Mouse (Mus musculus): ENCODE results near the gene Mb. TPM values are rescaled to one million over a fixed set of nuclear protein-coding genes. Genes with fewer than 3 reads are reported as not detected.
A peak's percentile ranks its signal among the peaks of the same experiment; 100 is the strongest.
"Not testable (repeated sequence)": the region's sequence is repeated elsewhere in the genome, so short reads cannot be mapped to it uniquely, and the experiment has no call there.

Mb gene
- total RNA-seq, 2 experiments from 2014 or later, result 4.7 to 7.8 TPM

DNA sequence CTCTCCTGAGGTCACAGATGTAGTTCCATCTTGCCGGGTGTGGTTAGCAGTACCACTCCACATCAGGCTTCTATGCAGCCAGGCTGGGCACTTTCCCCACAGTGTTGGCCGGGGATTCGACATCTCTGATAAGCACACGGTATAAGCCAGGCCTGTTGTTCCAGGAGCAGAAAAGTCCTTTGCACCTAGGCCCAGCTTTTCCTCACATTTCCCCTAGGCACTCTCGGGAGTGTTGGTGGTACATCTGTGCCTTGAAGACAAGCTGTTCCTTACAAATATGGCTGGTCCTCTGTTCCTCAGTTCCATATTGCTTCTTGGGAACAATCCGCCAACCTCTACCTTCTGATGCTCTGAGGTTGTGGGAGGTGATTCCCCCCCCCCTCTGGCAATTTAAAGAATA, 15.8 kb upstream of the Mb start:
- DNase-seq (ENCODE audit: low spot score in 2 of 2), result no peak

DNA sequence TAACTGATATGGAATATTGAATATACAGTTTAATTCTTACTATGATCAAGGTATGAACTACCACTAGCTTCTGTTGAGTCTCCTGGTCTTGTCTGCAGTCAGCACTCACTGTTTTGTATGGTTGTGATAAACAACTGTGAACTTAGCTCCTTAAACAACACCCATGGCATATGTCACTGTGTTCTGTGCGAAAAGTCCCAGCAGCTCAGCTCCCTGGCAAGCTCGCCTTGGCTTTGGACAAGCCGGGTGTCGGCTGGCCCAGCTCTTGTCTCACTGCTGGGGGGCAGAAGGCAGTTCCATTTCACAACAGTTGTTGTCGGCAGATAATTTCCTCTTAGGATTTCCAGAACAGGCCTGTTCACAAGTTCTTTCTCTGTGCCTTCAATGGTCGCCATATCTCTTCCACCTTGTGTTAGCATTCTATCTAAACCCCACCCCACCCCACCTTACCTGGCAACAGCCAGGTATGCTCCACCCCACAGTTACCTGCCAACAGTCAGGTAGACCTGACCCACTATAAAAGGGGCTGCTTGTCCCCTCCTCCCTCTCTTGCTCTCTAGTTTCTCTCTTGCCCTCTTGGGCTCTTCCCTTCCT, 14.9 kb upstream of the Mb start:
- DNase-seq (ENCODE audit: low spot score in 2 of 2), result no peak

DNA sequence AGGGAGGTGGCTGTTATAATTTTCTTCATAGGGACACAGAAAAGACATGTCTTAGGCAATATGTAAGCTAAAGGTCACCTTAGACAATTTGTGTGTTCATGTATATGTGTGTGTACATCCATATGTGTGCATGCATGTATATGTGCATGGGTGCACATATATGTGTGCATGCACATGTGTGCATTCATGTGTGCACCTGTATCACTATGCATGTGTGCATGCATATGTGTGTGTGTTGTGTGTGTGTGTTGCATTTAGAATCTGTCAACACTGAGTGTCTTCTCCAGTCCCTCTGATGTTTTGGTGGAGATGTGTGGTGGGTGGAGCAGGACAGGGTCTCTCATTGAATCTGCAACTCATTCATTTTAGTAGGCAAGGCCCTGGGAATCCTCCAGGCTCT, 12.3 kb upstream of the Mb start:
- no peak for DNase-seq (ENCODE audit: low spot score in 2 of 2)

- DNase-seq (ENCODE audit: low spot score in 2 of 2), result not testable (repeated sequence)
Observed at GRCm38 (mm10) chr15:77059416-77059815, 8.9 kb upstream of the Mb start.

GRCm38 (mm10) chr15:77058566-77058965, 8.1 kb upstream of the Mb start:
- no peak for DNase-seq (ENCODE audit: low spot score in 2 of 2)

GRCm38 (mm10) chr15:77056791-77057051, 6.3 kb upstream of the Mb start:
- DNase-seq (ENCODE audit: low spot score in 2 of 2), result no peak

- no peak for DNase-seq (ENCODE audit: low spot score in 2 of 2)
Observed at GRCm38 (mm10) chr15:77056001-77056790, 5.7 kb upstream of the Mb start.

DNA sequence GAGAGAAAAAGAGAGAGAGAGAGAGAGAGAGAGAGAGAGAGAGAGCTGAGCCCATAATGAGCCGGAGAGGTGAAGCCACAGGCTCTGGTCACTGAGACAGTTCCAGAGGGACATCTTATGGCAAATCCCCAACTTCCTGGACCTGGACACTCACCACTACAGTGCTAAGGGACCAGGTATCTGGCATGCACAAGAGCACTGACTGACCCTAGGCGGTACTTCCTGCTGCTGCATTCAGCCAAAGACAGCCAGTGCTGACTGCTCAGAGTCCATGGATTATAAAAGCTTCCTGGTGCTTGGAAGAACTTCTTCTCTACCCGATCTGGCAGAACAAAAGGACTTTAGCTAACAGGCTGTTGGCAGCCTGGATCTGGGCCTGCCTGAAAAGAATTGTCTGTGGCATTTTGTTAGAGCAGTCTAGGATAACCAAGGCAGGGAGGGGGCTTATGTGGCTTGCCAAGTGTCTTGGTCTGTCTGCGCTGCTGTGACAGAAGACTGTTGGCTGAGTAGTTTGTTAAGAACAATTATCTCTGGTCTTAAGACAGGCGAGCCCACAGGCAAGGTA, 4.2 kb upstream of the Mb start:
- no peak for DNase-seq (ENCODE audit: low spot score in 2 of 2)

GRCm38 (mm10) chr15:77053021-77053420, 2.6 kb upstream of the Mb start:
- DNase-seq (ENCODE audit: low spot score in 2 of 2), result no peak

- no peak for DNase-seq (ENCODE audit: low spot score in 2 of 2)
Observed at GRCm38 (mm10) chr15:77052176-77052575, 1.7 kb upstream of the Mb start.

DNA sequence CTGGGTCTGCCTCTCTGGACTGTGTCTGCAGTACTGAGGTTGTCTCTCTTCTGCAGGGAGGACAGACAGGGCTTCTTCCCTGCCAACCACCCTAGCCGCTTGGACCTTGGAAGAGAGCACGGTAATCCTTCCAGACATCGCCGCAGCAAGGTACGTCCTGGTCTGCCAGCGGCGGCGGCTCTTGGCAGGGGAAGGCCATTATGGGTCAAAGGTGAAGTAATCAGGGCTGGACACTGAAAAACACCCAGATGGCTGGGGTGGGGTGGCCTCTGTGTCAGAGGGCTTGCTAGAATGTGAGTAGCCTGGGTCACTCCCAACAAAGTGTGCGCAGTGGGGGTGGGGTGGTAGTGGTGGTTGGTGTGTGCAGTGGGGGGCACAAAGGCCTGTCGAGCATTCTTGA, 4.9 kb downstream of the Mb start:
- no peak for DNase-seq (ENCODE audit: low spot score in 2 of 2)

DNA sequence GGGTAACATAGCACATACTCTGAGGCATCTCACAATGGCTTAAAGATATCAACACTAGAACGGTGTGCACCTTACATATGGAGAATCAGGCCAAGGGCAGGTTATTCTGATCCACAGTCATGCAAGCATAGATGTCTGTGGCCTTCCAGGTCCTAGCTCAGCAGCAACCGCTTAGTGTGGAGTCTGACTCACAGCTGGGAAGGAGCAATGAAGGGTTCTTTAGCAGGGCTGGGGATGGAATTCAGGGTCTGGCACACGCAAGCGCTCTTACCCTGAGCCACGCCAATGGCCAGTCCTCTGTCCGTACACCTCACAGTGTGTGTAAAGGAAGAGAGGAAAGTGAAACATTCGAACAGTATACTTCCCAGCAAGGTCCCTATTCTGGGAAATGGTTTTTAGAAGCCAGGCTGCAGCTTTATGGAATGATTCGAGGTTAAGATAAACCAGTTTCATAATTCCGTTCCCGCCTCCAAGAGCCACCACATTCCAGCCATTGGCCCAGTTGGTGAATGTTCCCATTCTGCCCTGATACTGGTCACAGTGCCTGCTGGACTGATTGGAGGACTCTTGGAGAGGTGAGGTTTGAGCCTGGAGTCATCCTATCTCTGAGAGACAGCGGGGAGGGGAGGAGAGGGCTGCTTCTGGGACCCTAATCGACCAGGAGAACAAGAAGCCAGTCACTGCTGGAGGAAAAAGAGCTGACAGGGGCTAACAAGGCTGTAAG, 5.7 kb downstream of the Mb start, which contains the start of gene Apol6:
Gene Apol6, plus strand, starts transcription at position 133 of the 724 bp plus-strand sequence.
- no peak for DNase-seq (ENCODE audit: low spot score in 2 of 2)

DNA sequence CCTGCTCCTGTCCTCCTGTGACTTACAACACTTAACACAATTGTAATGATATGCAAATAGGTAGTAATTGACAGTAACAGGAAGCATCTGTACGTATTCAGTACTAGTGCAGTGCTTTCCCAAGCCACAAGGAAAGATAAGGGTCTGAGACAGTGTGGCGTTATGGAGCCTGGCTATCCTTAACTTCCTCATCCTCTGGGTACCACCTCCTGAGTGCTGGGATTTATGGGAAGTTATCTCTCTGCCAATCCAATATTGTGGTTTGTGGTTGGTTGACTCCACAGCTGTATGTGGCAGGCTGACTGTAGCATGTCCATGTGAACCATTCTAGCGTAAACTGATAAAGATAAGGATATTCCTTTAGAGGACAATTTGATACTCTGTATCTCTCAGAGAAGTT, 9.7 kb downstream of the Mb start:
- no peak for DNase-seq (ENCODE audit: low spot score in 2 of 2)

DNA sequence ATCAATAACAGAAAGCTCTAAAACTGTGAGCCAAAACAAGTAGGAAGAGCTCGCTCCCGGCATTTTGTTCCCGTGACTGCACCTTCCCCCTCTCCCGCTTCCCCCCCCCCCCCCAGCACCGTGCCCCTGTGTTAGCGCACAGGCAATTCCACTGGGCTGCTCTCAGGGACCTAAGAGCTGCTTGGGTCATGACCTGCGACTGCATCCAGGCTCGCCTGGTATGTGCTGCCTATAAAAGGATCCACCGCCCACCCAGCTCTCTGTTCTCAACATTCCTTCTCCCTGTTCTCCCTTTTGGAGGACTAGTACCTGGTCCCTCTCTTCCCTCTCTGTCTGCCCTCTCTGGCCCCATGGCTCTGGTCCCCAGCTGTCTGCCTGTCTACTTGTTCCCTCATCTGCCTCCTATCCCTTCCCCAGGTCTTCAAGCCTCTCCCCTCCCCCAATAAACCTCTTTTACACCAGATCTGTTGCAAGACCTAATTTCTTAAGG, 11.2 kb downstream of the Mb start:
- no peak for DNase-seq (ENCODE audit: low spot score in 2 of 2)

GRCm38 (mm10) chr15:77037278-77038161, 12.9 kb downstream of the Mb start:
- DNase-seq (ENCODE audit: low spot score in 2 of 2), result peak; percentile 45 to 52

- no peak for DNase-seq (ENCODE audit: low spot score in 2 of 2)
Observed at GRCm38 (mm10) chr15:77036989-77037277, 13.5 kb downstream of the Mb start.

DNA sequence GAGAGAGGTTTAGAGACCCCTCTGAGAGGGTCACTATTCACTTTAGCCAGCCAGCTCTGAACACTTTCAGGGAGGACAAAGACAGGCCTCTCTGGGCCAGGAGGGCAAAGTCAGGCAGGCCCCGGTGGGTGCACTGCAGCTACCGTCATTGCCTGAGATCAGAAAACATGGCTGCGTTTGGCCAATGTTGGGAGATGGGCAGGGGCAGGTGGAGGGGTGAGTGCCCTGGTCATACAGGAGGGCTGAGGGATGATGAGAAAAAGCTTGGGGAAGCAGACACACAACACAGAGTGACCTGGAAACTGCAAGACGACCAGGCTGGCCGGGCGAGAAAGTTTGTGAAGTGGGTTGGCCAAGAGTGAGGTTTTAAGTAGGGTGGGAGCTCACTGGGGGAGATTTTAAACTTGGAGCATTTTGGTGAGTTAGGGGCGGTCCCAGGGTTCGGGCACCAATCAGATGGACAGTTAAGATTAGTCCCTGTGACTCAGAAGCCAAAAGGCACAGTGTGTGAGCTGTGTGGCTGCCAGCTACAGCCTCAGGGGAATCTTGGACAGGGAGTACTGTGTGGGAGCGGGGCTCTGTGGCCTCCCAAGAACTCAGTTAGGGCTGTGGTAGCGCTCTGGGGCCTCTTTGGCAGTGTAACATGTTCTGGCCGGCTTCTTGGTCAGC, 14.0 kb downstream of the Mb start:
- DNase-seq (ENCODE audit: low spot score in 2 of 2), result peak; percentile 57 to 73

GRCm38 (mm10) chr15:77035643-77036042, 14.8 kb downstream of the Mb start:
- DNase-seq (ENCODE audit: low spot score in 2 of 2), result no peak

- no peak for DNase-seq (ENCODE audit: low spot score in 2 of 2)
Observed at GRCm38 (mm10) chr15:77034526-77034925, 15.9 kb downstream of the Mb start.

- DNase-seq (ENCODE audit: low spot score in 2 of 2), result no peak
Observed at GRCm38 (mm10) chr15:77031271-77031670, 19.2 kb downstream of the Mb start.

Measured in adrenal gland, adult 18-20 months (tissue).